Mouse (Mus musculus) embryo, embryonic 10.5 days (tissue): ENCODE results near the gene Cib3.

Experiments used
- DNase-seq: peaks from one replicate; pipeline ENCODE4 v3.0.0-alpha.2; 2015; ENCODE audit warnings: low spot score

The Cib3 gene

GRCm38 (mm10) chr8:72210710-72211109 lies 1.9 kb downstream of the Cib3 start:
- DNase-seq, result no peak

- no peak for DNase-seq
These were observed 2.4 kb downstream of the Cib3 start for GRCm38 (mm10) chr8:72210222-72210621.

GRCm38 (mm10) chr8:72208582-72208981 lies 4.1 kb downstream of the Cib3 start:
- no peak for DNase-seq

GRCm38 (mm10) chr8:72197997-72198396 lies 14.6 kb downstream of the Cib3 start:
- DNase-seq, result no peak

GRCm38 (mm10) chr8:72192065-72192464 lies 20.6 kb downstream of the Cib3 start:
- no peak for DNase-seq

GRCm38 (mm10) chr8:72190215-72190539 lies 22.5 kb downstream of the Cib3 start:
- DNase-seq, result no peak

GRCm38 (mm10) chr8:72189417-72190214 lies 23.0 kb downstream of the Cib3 start, which contains the start of gene Hsh2d:
Hsh2d (plus strand) TSS chr8:72189638.
- no peak for DNase-seq

GRCm38 (mm10) chr8:72187793-72188331 lies 24.8 kb downstream of the Cib3 start:
- DNase-seq, result no peak

- no peak for DNase-seq
These were observed 29.0 kb downstream of the Cib3 start for GRCm38 (mm10) chr8:72183554-72184202.

GRCm38 (mm10) chr8:72177346-72177925 lies 35.2 kb downstream of the Cib3 start:
- DNase-seq, result peak; percentile 81

GRCm38 (mm10) chr8:72169681-72170249 lies 42.9 kb downstream of the Cib3 start:
- DNase-seq, result no peak

- DNase-seq, result no peak
These were observed 43.5 kb downstream of the Cib3 start for GRCm38 (mm10) chr8:72169098-72169668.

- no peak for DNase-seq
These were observed 49.8 kb downstream of the Cib3 start for GRCm38 (mm10) chr8:72162821-72163220.

GRCm38 (mm10) chr8:72160707-72161697 lies 51.6 kb downstream of the Cib3 start, which contains the start of gene Rab8a:
Rab8a (plus strand) TSS chr8:72161200.
- peak; percentile 100 for DNase-seq

- peak; percentile 4 for DNase-seq
These were observed 52.6 kb downstream of the Cib3 start for GRCm38 (mm10) chr8:72160007-72160406.

- no peak for DNase-seq
These were observed 53.9 kb downstream of the Cib3 start for GRCm38 (mm10) chr8:72158726-72159125.

GRCm38 (mm10) chr8:72158096-72158495 lies 54.5 kb downstream of the Cib3 start:
- no peak for DNase-seq
